Mouse (Mus musculus): ENCODE measurements around the gene Hist1h4d. TPM values are rescaled to one million over a fixed set of nuclear protein-coding genes. Genes with fewer than 3 reads are reported as not detected.
A peak's percentile ranks its signal among the peaks of the same experiment; 100 is the strongest.

Hist1h4d gene
- total and polyA plus RNA-seq, 3 experiments = 1.7 to 51.7 (median 47.3) TPM

GRCm38 (mm10) chr13:23610393-23610792, 29.0 kb downstream of the Hist1h4d start:
- Histone ChIP-seq H3K36me3 (ENCODE audit: control insufficient read depth, insufficient read depth, low read length) (no peaks in the 10 kb centered on the region), H3K4me1 (ENCODE audit: control insufficient read depth, insufficient read depth, low read length) (no peaks in the 10 kb centered on the region), H3K79me2 (replicated peaks; ENCODE audit: control insufficient read depth, insufficient read depth, low read length) (no peaks in the 10 kb centered on the region), H3K4me3 (no peak overlapping the region), H3K9ac (ENCODE audit: low read depth, low read length) (no peak overlapping the region), H3K27ac (no peak overlapping the region), H3K27me3 (ENCODE audit: control insufficient read depth, insufficient read depth, low read length) (no peaks in the 10 kb centered on the region)
- TF ChIP-seq EP300 (IDR thresholded peaks at IDR 0.05; ENCODE audit: insufficient read depth, low read depth, low read length) (no peak), CTCF (IDR thresholded peaks at IDR 0.05) (no peak), POLR2A (IDR thresholded peaks at IDR 0.05; ENCODE audit: insufficient read depth, low read depth, low read length) (no peak)
- intact Hi-C loops (cut with DNase I) = no loop called here
- 59% methylated on average over 2 of the region's 2 CpGs for WGBS
- DNase-seq = no peak

GRCm38 (mm10) chr13:23611638-23612037, 30.2 kb downstream of the Hist1h4d start:
- DNase-seq = no peak
- intact Hi-C loops (cut with DNase I) = no loop called here
- Histone ChIP-seq H3K4me3 (no peak overlapping the region), H3K27me3 (ENCODE audit: control insufficient read depth, insufficient read depth, low read length) (no peaks in the 10 kb centered on the region), H3K27ac (no peak overlapping the region), H3K79me2 (replicated peaks; ENCODE audit: control insufficient read depth, insufficient read depth, low read length) (no peaks in the 10 kb centered on the region), H3K36me3 (ENCODE audit: control insufficient read depth, insufficient read depth, low read length) (no peaks in the 10 kb centered on the region), H3K4me1 (ENCODE audit: control insufficient read depth, insufficient read depth, low read length) (no peaks in the 10 kb centered on the region), H3K9ac (ENCODE audit: low read depth, low read length) (no peak overlapping the region)
- WGBS = 86% methylated on average over 3 of the region's 3 CpGs
- TF ChIP-seq CTCF (IDR thresholded peaks at IDR 0.05) (no peak), POLR2A (IDR thresholded peaks at IDR 0.05; ENCODE audit: insufficient read depth, low read depth, low read length) (no peak), EP300 (IDR thresholded peaks at IDR 0.05; ENCODE audit: insufficient read depth, low read depth, low read length) (no peak)

GRCm38 (mm10) chr13:23620056-23620732, 38.8 kb downstream of the Hist1h4d start:
- Histone ChIP-seq H3K79me2 (replicated peaks; ENCODE audit: control insufficient read depth, insufficient read depth, low read length) (0 out of 2 replicates have a peak, but pooled peaks cover 1% of the 10 kb centered on the region), H3K4me1 (ENCODE audit: control insufficient read depth, insufficient read depth, low read length) (peaks cover 3% of the 10 kb centered on the region), H3K36me3 (ENCODE audit: control insufficient read depth, insufficient read depth, low read length) (peaks cover 3% of the 10 kb centered on the region; the same call in 1 of the 2 replicates), H3K4me3 (peak overlapping the region; percentile 77), H3K27me3 (ENCODE audit: control insufficient read depth, insufficient read depth, low read length) (no peaks in the 10 kb centered on the region), H3K9ac (ENCODE audit: low read depth, low read length) (peak overlapping the region; percentile 50), H3K27ac (peak overlapping the region; percentile 97)
- DNase-seq = no peak
- TF ChIP-seq POLR2A (IDR thresholded peaks at IDR 0.05; ENCODE audit: insufficient read depth, low read depth, low read length) (no peak), CTCF (IDR thresholded peaks at IDR 0.05) (no peak), EP300 (IDR thresholded peaks at IDR 0.05; ENCODE audit: insufficient read depth, low read depth, low read length) (no peak)
- intact Hi-C loops (cut with DNase I) = loop anchor here (5.0 to 10.0 kb wide), 4 partner anchors 88 to 1795 kb away; partner anchors contain the start of genes Hist1h2af, Hist1h2ag, Hist1h2bb and Hist1h2bj
- WGBS = 47% methylated on average over 12 of the region's 12 CpGs

- Histone ChIP-seq H3K27ac (peak within 1 kb of the TSS; percentile 97), H3K4me3 (peak within 1 kb of the TSS; percentile 77), H3K79me2 (replicated peaks; ENCODE audit: control insufficient read depth, insufficient read depth, low read length) (0 out of 2 replicates have a peak, but pooled peaks cover 1% of the 10 kb centered on the region), H3K9ac (ENCODE audit: low read depth, low read length) (peak within 1 kb of the TSS; percentile 78), H3K27me3 (ENCODE audit: control insufficient read depth, insufficient read depth, low read length) (no peaks in the 10 kb centered on the region), H3K4me1 (ENCODE audit: control insufficient read depth, insufficient read depth, low read length) (peaks cover 3% of the 10 kb centered on the region), H3K36me3 (ENCODE audit: control insufficient read depth, insufficient read depth, low read length) (peaks cover 3% of the 10 kb centered on the region; the same call in 1 of the 2 replicates)
- intact Hi-C loops (cut with DNase I) = loop anchor here (1.0 to 10.0 kb wide), 5 partner anchors 35 to 1796 kb away; partner anchors contain the start of genes Hist1h2af, Hist1h2ag, Hist1h2bb and Hist1h2bj
- TF ChIP-seq CTCF (IDR thresholded peaks at IDR 0.05) (no peak), POLR2A (IDR thresholded peaks at IDR 0.05; ENCODE audit: insufficient read depth, low read depth, low read length) (no peak; the same call in 1 of the 2 replicates), EP300 (IDR thresholded peaks at IDR 0.05; ENCODE audit: insufficient read depth, low read depth, low read length) (0 out of 2 replicates have a peak, but pooled peaks have one; percentile 55)
- under 1% methylated on average over 27 of the region's 27 CpGs for WGBS
- peak; percentile 73 to 75 for DNase-seq
Measured at GRCm38 (mm10) chr13:23620733-23621531, 39.5 kb downstream of the Hist1h4d start, which contains the start of gene Hist1h2be. TSS of gene Hist1h2be (minus strand) at chr13:23621124.

GRCm38 (mm10) chr13:23621532-23622174, 40.3 kb downstream of the Hist1h4d start:
- DNase-seq = peak; percentile 68 to 84
- peak; percentile 71 for TF ChIP-seq POLR2A (IDR thresholded peaks at IDR 0.05; ENCODE audit: insufficient read depth, low read depth, low read length)
- TF ChIP-seq EP300 (IDR thresholded peaks at IDR 0.05; ENCODE audit: insufficient read depth, low read depth, low read length) = no peak
- TF ChIP-seq CTCF (IDR thresholded peaks at IDR 0.05) = no peak
- H3K27ac ChIP-seq = peak overlapping the region; percentile 97
- peak overlapping the region; percentile 77 for H3K4me3 ChIP-seq
- H3K27me3 ChIP-seq (ENCODE audit: control insufficient read depth, insufficient read depth, low read length) = no peaks in the 10 kb centered on the region
- peaks cover 3% of the 10 kb centered on the region for H3K4me1 ChIP-seq (ENCODE audit: control insufficient read depth, insufficient read depth, low read length)
- WGBS = under 1% methylated on average over 18 of the region's 18 CpGs
- H3K36me3 ChIP-seq (ENCODE audit: control insufficient read depth, insufficient read depth, low read length) = peaks cover 3% of the 10 kb centered on the region; the same call in 1 of the 2 replicates
- H3K9ac ChIP-seq (ENCODE audit: low read depth, low read length) = peak overlapping the region; percentile 78
- 0 out of 2 replicates have a peak, but pooled peaks cover 1% of the 10 kb centered on the region for H3K79me2 ChIP-seq (replicated peaks; ENCODE audit: control insufficient read depth, insufficient read depth, low read length)
- intact Hi-C loops (cut with DNase I) = loop anchor here (1.0 to 10.0 kb wide), 7 partner anchors 35 to 1797 kb away; partner anchors contain the start of genes Hist1h2ac, Hist1h2af, Hist1h2ag and Hist1h2bb

Data from heart, adult 2 months (tissue).